Mouse (Mus musculus) thymus, adult 2 months (tissue): ENCODE data around the gene Fyb.

ENCODE experiments used
- CTCF ChIP-seq: fragments of 200-500 bp; IDR thresholded peaks from 2 replicates; pipeline ENCODE4 v1.5.1; 2012; ENCODE audit warnings: mild to moderate bottlenecking, control low read depth, low read length, moderate library complexity, borderline replicate concordance; ENCODE audit not compliant: control insufficient read depth, poor library complexity, insufficient read depth; ENCODE audit errors: extremely low read depth
- POLR2A ChIP-seq: fragments of 200-500 bp; IDR thresholded peaks from 2 replicates; pipeline ENCODE4 v1.6.1; 2012; ENCODE audit warnings: mild to moderate bottlenecking, low read length, control low read depth, moderate library complexity; ENCODE audit not compliant: control insufficient read depth, poor library complexity, insufficient read depth; ENCODE audit errors: extremely low read depth

- TF ChIP-seq POLR2A (no peak), CTCF (no peak)
These were observed at the start of gene Fyb for GRCm38 (mm10) chr15:6522653-6523167.
